In the genomic region with DNA sequence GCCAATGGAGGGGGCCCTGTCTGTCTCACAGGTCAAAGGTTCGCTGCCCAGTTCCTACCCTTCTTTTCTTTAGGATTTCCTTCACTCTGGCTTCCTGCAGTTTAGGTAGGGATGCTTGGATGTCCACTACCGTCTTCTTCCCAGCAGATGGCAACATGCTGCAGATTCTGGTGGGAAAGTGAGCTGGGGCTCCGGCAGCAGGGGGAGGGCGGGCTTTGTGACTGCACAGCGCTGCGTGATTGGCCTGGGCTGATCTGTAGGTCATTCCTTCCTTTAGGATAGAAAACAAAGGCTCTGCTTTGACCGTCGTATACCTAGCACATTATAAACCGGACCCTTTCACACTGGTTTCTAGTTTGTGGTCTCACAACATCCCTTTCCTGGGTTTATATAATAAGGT, we compare ENCODE assay signal across 8 mouse cellular contexts. TPM values are rescaled to one million over a fixed set of nuclear protein-coding genes. Genes with fewer than 3 reads are reported as not detected.
DNase-seq lines count a peak whose midpoint lies in the region; ATAC-seq and TF ChIP-seq lines count a peak whose summit lies in the region.

No protein-coding gene starts in this region.

- H3K9me3 ChIP-seq in E14TG2a.4 (ENCODE audit: low read length) = no peaks in the 10 kb centered on the region
- H3K9me3 ChIP-seq in forebrain, embryonic 10.5 days = no peaks in the 10 kb centered on the region
- no peaks in the 10 kb centered on the region for H3K9me3 ChIP-seq in lung, embryonic 14.5 days (ENCODE audit: low read depth, low read length)

- H3K4me3 ChIP-seq in E14TG2a.4 (replicated peaks; ENCODE audit: low read length) = no peak overlapping the region
- no peak overlapping the region for H3K4me3 ChIP-seq in forebrain, embryonic 10.5 days
- H3K4me3 ChIP-seq in lung, embryonic 14.5 days (ENCODE audit: low read depth, low read length) = no peak overlapping the region

- H3K9ac ChIP-seq in lung, embryonic 14.5 days = no peak overlapping the region

- peak; percentile 32 for TF ChIP-seq CTCF in E14TG2a.4 (conservative IDR thresholded peaks at IDR 0.05; ENCODE audit: low read length)
- TF ChIP-seq CTCF in lung, embryonic 14.5 days (IDR thresholded peaks at IDR 0.05; ENCODE audit: low read depth) = peak; percentile 78

- no peaks in the 10 kb centered on the region for H3K27me3 ChIP-seq in E14TG2a.4 (ENCODE audit: insufficient read depth, low read length)
- peaks cover 8% of the 10 kb centered on the region; the same call in 1 of the 2 replicates for H3K27me3 ChIP-seq in forebrain, embryonic 10.5 days (ENCODE audit: poor library complexity, severe bottlenecking)
- H3K27me3 ChIP-seq in lung, embryonic 14.5 days (ENCODE audit: insufficient read depth, low read length) = no peaks in the 10 kb centered on the region

- H3K27ac ChIP-seq in forebrain, embryonic 10.5 days = peak overlapping the region; percentile 62
- H3K27ac ChIP-seq in lung, embryonic 14.5 days (ENCODE audit: low read depth) = no peak overlapping the region

- H3K4me1 ChIP-seq in E14TG2a.4 (replicated peaks; ENCODE audit: low read depth, low read length) = peaks cover 20% of the 10 kb centered on the region
- H3K4me1 ChIP-seq in forebrain, embryonic 10.5 days = peaks cover 17% of the 10 kb centered on the region
- no peaks in the 10 kb centered on the region for H3K4me1 ChIP-seq in lung, embryonic 14.5 days (ENCODE audit: insufficient read depth)

- DNase-seq in adrenal gland, postnatal 36 days = peak; percentile 47 to 69
- peak; percentile 82 for DNase-seq in forebrain, embryonic 10.5 days (ENCODE audit: extremely low spot score, low spot score)
- peak; percentile 69 to 74 for DNase-seq in layer of hippocampus, adult 8-10 months (ENCODE audit: low spot score in 2 of 2)
- peak; percentile 88 for DNase-seq in lung, embryonic 14.5 days
- peak; percentile 76 for DNase-seq in right cerebral cortex, adult 18-20 months

- H3K4me2 ChIP-seq in lung, embryonic 14.5 days = peak overlapping the region; percentile 25; the same call in 1 of the 2 replicates

- H3K36me3 ChIP-seq in E14TG2a.4 (ENCODE audit: insufficient read depth, low read length) = no peaks in the 10 kb centered on the region
- no peaks in the 10 kb centered on the region for H3K36me3 ChIP-seq in forebrain, embryonic 10.5 days (replicated peaks)
- H3K36me3 ChIP-seq in lung, embryonic 14.5 days (ENCODE audit: insufficient read depth) = no peaks in the 10 kb centered on the region

- 10% methylated on average over 9 of the region's 9 CpGs for WGBS in forebrain, embryonic 10.5 days
- WGBS in lung, embryonic 14.5 days = 8% methylated on average over 9 of the region's 9 CpGs

- ATAC-seq in hematopoietic stem cell, adult 5-6 weeks (replicated peaks in 1 of 2; ENCODE audit: insufficient read depth in 1 of 2, low FRiP score in 2 of 2, low TSS enrichment in 1 of 2, low read depth in 1 of 2, poor library complexity in 2 of 2, severe bottlenecking in 2 of 2) = peak; percentile 61 to 68; a peak in 3 of 4 replicates
- ATAC-seq in lung, embryonic 14.5 days (ENCODE audit: insufficient read depth) = peak; percentile 81
- no peak for ATAC-seq in CD4-positive, CD25-positive, alpha-beta regulatory T cell, adult 4 months

RNA-seq across cellular contexts. Expression of gene Ccdc177, which starts 29.9 kb away (rescaled TPM):
- total RNA-seq in adrenal gland, postnatal 36 days (2021) = not detected
- polyA plus RNA-seq in forebrain, embryonic 10.5 days (2016; fragmentation: Nextera tagmentation; extraction: Ambion mirVana) = 1.6 and 1.7 TPM in 2 replicates
- 0.06 TPM in 1 of 2 replicates, not detected in the other for total RNA-seq in hematopoietic stem cell, adult 5-6 weeks (2017)
- 10 to 100 TPM; 15.1 to 16.6 (median 15.8) TPM for total RNA-seq in layer of hippocampus, adult 8-10 months (2022)
- polyA plus RNA-seq in lung, embryonic 14.5 days (2014; fragmentation: Nextera tagmentation; extraction: Ambion mirVana) = 0.04 and 0.11 TPM in 2 replicates
- polyA plus RNA-seq in CD4-positive, CD25-positive, alpha-beta regulatory T cell, adult 4 months (2017; shearing (Covaris generic)) = not detected

RNA-seq across cellular contexts. Expression of gene Plekhd1, which starts 38.2 kb away (rescaled TPM):
- not detected for total RNA-seq in adrenal gland, postnatal 36 days (2021)
- polyA plus RNA-seq in forebrain, embryonic 10.5 days (2016; fragmentation: Nextera tagmentation; extraction: Ambion mirVana) = 0.27 and 0.55 TPM in 2 replicates
- total RNA-seq in hematopoietic stem cell, adult 5-6 weeks (2017) = not detected in 2 replicates
- 10 to 100 TPM in 1 of 4 experiments, 1 to 10 TPM in 3; 5.0 to 11.0 (median 7.6) TPM for total RNA-seq in layer of hippocampus, adult 8-10 months (2022)
- 2.7 and 4.6 TPM in 2 replicates for polyA plus RNA-seq in lung, embryonic 14.5 days (2014; fragmentation: Nextera tagmentation; extraction: Ambion mirVana)
- polyA plus RNA-seq in CD4-positive, CD25-positive, alpha-beta regulatory T cell, adult 4 months (2017; shearing (Covaris generic)) = under 1 TPM; 0.28 to 0.90 TPM

RNA-seq across cellular contexts. Expression of gene Susd6, which starts 59.7 kb away (rescaled TPM):
- total RNA-seq in adrenal gland, postnatal 36 days (2021) = 10 to 100 TPM; 53.9 to 59.4 TPM
- polyA plus RNA-seq in forebrain, embryonic 10.5 days (2016; fragmentation: Nextera tagmentation; extraction: Ambion mirVana) = 11.9 and 13.0 TPM in 2 replicates
- total RNA-seq in hematopoietic stem cell, adult 5-6 weeks (2017) = 27.5 and 31.9 TPM in 2 replicates
- total RNA-seq in layer of hippocampus, adult 8-10 months (2022) = 10 to 100 TPM; 62.8 to 67.0 (median 65.0) TPM
- 20.5 and 21.2 TPM in 2 replicates for polyA plus RNA-seq in lung, embryonic 14.5 days (2014; fragmentation: Nextera tagmentation; extraction: Ambion mirVana)
- polyA plus RNA-seq in CD4-positive, CD25-positive, alpha-beta regulatory T cell, adult 4 months (2017; shearing (Covaris generic)) = 10 to 100 TPM; 23.1 to 29.8 TPM

Comparison
In these comparisons a context has a peak if more than half of its experiments do, and no peak if none do; other contexts are left out.
1. RNA of gene Ccdc177, which starts 29.9 kb away (total RNA-seq): 15.1 to 16.6 TPM in layer of hippocampus, adult 8-10 months; not detected in adrenal gland, postnatal 36 days and 0.06 TPM in hematopoietic stem cell, adult 5-6 weeks; every median in the first group is over 10 times any median in the second.
2. Peak in every context shown above with its lines, with median percentiles within 50 percentile points of each other: DNase-seq.